Mouse (Mus musculus) hindbrain, embryonic 13.5 days (tissue): Measurements from ENCODE around the gene Mpped2. TPM values are rescaled to one million over a fixed set of nuclear protein-coding genes. Genes with fewer than 3 reads are reported as not detected.

Source experiments
- ATAC-seq: fragments of 200-750 bp; cut with Nextera tagmentation; 2 replicates; pipeline ENCODE4 v1.8.0; 2017; ENCODE audit warnings: moderate TSS enrichment; ENCODE audit not compliant: low FRiP score
- H3K27ac ChIP-seq: fragments of 300-500 bp; sonication (generic); 2 replicates; pipeline ENCODE4 v1.5.1; 2015; ENCODE audit warnings: inconsistent platforms, mild to moderate bottlenecking, moderate library complexity
- H3K27me3 ChIP-seq: fragments of 300-500 bp; sonication (generic); 2 replicates; pipeline ENCODE4 v1.6.1; 2015; ENCODE audit warnings: mild to moderate bottlenecking, inconsistent platforms
- H3K36me3 ChIP-seq: fragments of 300-500 bp; sonication (generic); 2 replicates; pipeline ENCODE4 v1.6.1; 2015; ENCODE audit warnings: mild to moderate bottlenecking, inconsistent platforms
- H3K4me1 ChIP-seq: fragments of 300-500 bp; sonication (generic); replicated peaks from 2 replicates; pipeline ENCODE4 v1.6.1; 2015; ENCODE audit warnings: inconsistent platforms
- H3K4me2 ChIP-seq: fragments of 300-500 bp; sonication (generic); 2 replicates; pipeline ENCODE4 v1.6.1; 2015; ENCODE audit warnings: inconsistent platforms, mild to moderate bottlenecking, moderate library complexity
- H3K4me3 ChIP-seq: fragments of 300-500 bp; sonication (generic); 2 replicates; pipeline ENCODE4 v1.5.1; 2015; ENCODE audit warnings: mild to moderate bottlenecking, inconsistent platforms
- H3K9ac ChIP-seq: fragments of 300-500 bp; sonication (generic); 2 replicates; pipeline ENCODE4 v1.6.1; 2015; ENCODE audit warnings: mild to moderate bottlenecking, inconsistent platforms
- H3K9me3 ChIP-seq: fragments of 300-500 bp; sonication (generic); 2 replicates; pipeline ENCODE4 v1.6.1; 2016; ENCODE audit warnings: inconsistent platforms
- WGBS: fragments of 180-500 bp; shearing (Covaris S2); methylation state at CpG from one replicate; pipeline ENCODE4 v1.1.7; 2015; 5-methylcytosine and 5-hydroxymethylcytosine counted together
- polyA plus RNA-seq: library from polyadenylated mRNA; unstranded; fragments of >200 nt; fragmentation: Nextera tagmentation; extraction: Ambion mirVana; gene quantifications from 2 replicates; pipeline ENCODE4 v1.2.1, GENCODE M21; 2015

Mpped2 gene
- polyA plus RNA-seq, 1 experiment from 2014 or later, result 147 TPM

- H3K9me3 ChIP-seq, result no peaks in the 10 kb centered on the region
- 28% methylated on average over 8 of the region's 8 CpGs for WGBS
- no peak for ATAC-seq
- H3K9ac ChIP-seq, result no peak overlapping the region
- no peak overlapping the region for H3K4me3 ChIP-seq
- H3K4me1 ChIP-seq, result peaks cover 7% of the 10 kb centered on the region
- H3K4me2 ChIP-seq, result no peak overlapping the region
- no peak overlapping the region for H3K27ac ChIP-seq
- no peaks in the 10 kb centered on the region for H3K27me3 ChIP-seq
- no peaks in the 10 kb centered on the region for H3K36me3 ChIP-seq
Measured at GRCm38 (mm10) chr2:106788055-106788454, 95.0 kb downstream of the Mpped2 start.

- Histone ChIP-seq H3K4me3 (no peak overlapping the region), H3K4me2 (no peak overlapping the region), H3K27ac (no peak overlapping the region), H3K36me3 (no peaks in the 10 kb centered on the region), H3K4me1 (peaks cover 7% of the 10 kb centered on the region), H3K27me3 (no peaks in the 10 kb centered on the region), H3K9me3 (no peaks in the 10 kb centered on the region), H3K9ac (no peak overlapping the region)
- no peak for ATAC-seq
- 60% methylated on average over 4 of the region's 4 CpGs for WGBS
Measured at GRCm38 (mm10) chr2:106788573-106788972, 95.5 kb downstream of the Mpped2 start.

- no peak for ATAC-seq
- Histone ChIP-seq H3K4me2 (no peak overlapping the region), H3K27me3 (no peaks in the 10 kb centered on the region), H3K27ac (no peak overlapping the region), H3K4me3 (no peak overlapping the region), H3K36me3 (no peaks in the 10 kb centered on the region), H3K9ac (no peak overlapping the region), H3K9me3 (no peaks in the 10 kb centered on the region), H3K4me1 (peaks cover 7% of the 10 kb centered on the region)
- 69% methylated on average over 5 of the region's 5 CpGs for WGBS
Measured at GRCm38 (mm10) chr2:106789694-106790328, 96.7 kb downstream of the Mpped2 start.

GRCm38 (mm10) chr2:106790329-106790701, 97.2 kb downstream of the Mpped2 start:
- H3K27ac ChIP-seq, result no peak overlapping the region
- ATAC-seq, result no peak
- H3K4me1 ChIP-seq, result peaks cover 7% of the 10 kb centered on the region
- no peak overlapping the region for H3K4me2 ChIP-seq
- no peak overlapping the region for H3K4me3 ChIP-seq
- no peaks in the 10 kb centered on the region for H3K27me3 ChIP-seq
- H3K9ac ChIP-seq, result no peak overlapping the region
- WGBS, result 61% methylated on average over 3 of the region's 3 CpGs
- H3K9me3 ChIP-seq, result no peaks in the 10 kb centered on the region
- no peaks in the 10 kb centered on the region for H3K36me3 ChIP-seq

- Histone ChIP-seq H3K27ac (peak overlapping the region; percentile 27), H3K4me3 (no peak overlapping the region), H3K4me2 (peak overlapping the region; percentile 25), H3K27me3 (no peaks in the 10 kb centered on the region), H3K9ac (peak overlapping the region; percentile 49; the same call in 1 of the 2 replicates), H3K4me1 (peaks cover 35% of the 10 kb centered on the region), H3K9me3 (no peaks in the 10 kb centered on the region), H3K36me3 (no peaks in the 10 kb centered on the region)
- WGBS, result 6% methylated on average over 7 of the region's 7 CpGs
- ATAC-seq, result peak; percentile 47; the same call in 1 of the 2 replicates
Measured at GRCm38 (mm10) chr2:106796246-106796645, 103.2 kb downstream of the Mpped2 start.

- H3K4me2 ChIP-seq, result peak overlapping the region; percentile 26
- H3K27me3 ChIP-seq, result no peaks in the 10 kb centered on the region
- peaks cover 35% of the 10 kb centered on the region for H3K4me1 ChIP-seq
- H3K4me3 ChIP-seq, result no peak overlapping the region
- no peaks in the 10 kb centered on the region for H3K9me3 ChIP-seq
- WGBS, result 12% methylated on average over 3 of the region's 3 CpGs
- H3K36me3 ChIP-seq, result no peaks in the 10 kb centered on the region
- ATAC-seq, result peak; percentile 74
- no peak overlapping the region for H3K9ac ChIP-seq
- H3K27ac ChIP-seq, result peak overlapping the region; percentile 26; the same call in 1 of the 2 replicates
Measured at GRCm38 (mm10) chr2:106797855-106798254, 104.8 kb downstream of the Mpped2 start.

- Histone ChIP-seq H3K9me3 (no peaks in the 10 kb centered on the region), H3K4me2 (no peak overlapping the region), H3K4me1 (peaks cover 35% of the 10 kb centered on the region), H3K27ac (no peak overlapping the region), H3K9ac (no peak overlapping the region), H3K27me3 (no peaks in the 10 kb centered on the region), H3K36me3 (no peaks in the 10 kb centered on the region), H3K4me3 (no peak overlapping the region)
- no peak for ATAC-seq
- WGBS, result 65% methylated on average over 4 of the region's 4 CpGs
Measured at GRCm38 (mm10) chr2:106798824-106799223, 105.8 kb downstream of the Mpped2 start.

GRCm38 (mm10) chr2:106815898-106816297, 122.8 kb downstream of the Mpped2 start:
- Histone ChIP-seq H3K27me3 (no peaks in the 10 kb centered on the region), H3K9me3 (no peaks in the 10 kb centered on the region), H3K4me1 (0 out of 2 replicates have a peak, but pooled peaks cover 3% of the 10 kb centered on the region), H3K4me2 (no peak overlapping the region), H3K36me3 (no peaks in the 10 kb centered on the region), H3K9ac (no peak overlapping the region), H3K27ac (no peak overlapping the region), H3K4me3 (no peak overlapping the region)
- WGBS, result 96% methylated on average over 3 of the region's 3 CpGs
- no peak for ATAC-seq

GRCm38 (mm10) chr2:106821292-106821691, 128.2 kb downstream of the Mpped2 start:
- no peaks in the 10 kb centered on the region for H3K36me3 ChIP-seq
- no peak overlapping the region for H3K4me2 ChIP-seq
- H3K4me3 ChIP-seq, result no peak overlapping the region
- ATAC-seq, result 0 out of 2 replicates have a peak, but pooled peaks have one; percentile 55
- H3K27me3 ChIP-seq, result no peaks in the 10 kb centered on the region
- H3K9ac ChIP-seq, result no peak overlapping the region
- peaks cover 31% of the 10 kb centered on the region for H3K4me1 ChIP-seq
- peak overlapping the region; percentile 75 for H3K27ac ChIP-seq
- H3K9me3 ChIP-seq, result no peaks in the 10 kb centered on the region
- WGBS, result 57% methylated on average over 8 of the region's 8 CpGs

- WGBS, result 27% methylated on average over 6 of the region's 6 CpGs
- Histone ChIP-seq H3K27ac (peak overlapping the region; percentile 75), H3K4me1 (peaks cover 31% of the 10 kb centered on the region), H3K4me3 (no peak overlapping the region), H3K27me3 (no peaks in the 10 kb centered on the region), H3K4me2 (no peak overlapping the region), H3K9me3 (no peaks in the 10 kb centered on the region), H3K9ac (no peak overlapping the region), H3K36me3 (no peaks in the 10 kb centered on the region)
- ATAC-seq, result no peak
Measured at GRCm38 (mm10) chr2:106821883-106822282, 128.8 kb downstream of the Mpped2 start.

GRCm38 (mm10) chr2:106822540-106822939, 129.5 kb downstream of the Mpped2 start:
- 10% methylated on average over 5 of the region's 5 CpGs for WGBS
- Histone ChIP-seq H3K27ac (peak overlapping the region; percentile 75), H3K36me3 (no peaks in the 10 kb centered on the region), H3K9me3 (no peaks in the 10 kb centered on the region), H3K4me2 (no peak overlapping the region), H3K4me3 (no peak overlapping the region), H3K9ac (no peak overlapping the region), H3K4me1 (peaks cover 31% of the 10 kb centered on the region), H3K27me3 (no peaks in the 10 kb centered on the region)
- ATAC-seq, result peak; percentile 41; the same call in 1 of the 2 replicates

GRCm38 (mm10) chr2:106825461-106825860, 132.4 kb downstream of the Mpped2 start:
- Histone ChIP-seq H3K27ac (no peak overlapping the region), H3K4me1 (peaks cover 57% of the 10 kb centered on the region), H3K9ac (no peak overlapping the region), H3K4me3 (no peak overlapping the region), H3K9me3 (no peaks in the 10 kb centered on the region), H3K27me3 (no peaks in the 10 kb centered on the region), H3K4me2 (no peak overlapping the region), H3K36me3 (no peaks in the 10 kb centered on the region)
- WGBS, result 81% methylated on average over 2 of the region's 2 CpGs
- ATAC-seq, result no peak

- no peak for ATAC-seq
- no peaks in the 10 kb centered on the region for H3K27me3 ChIP-seq
- H3K27ac ChIP-seq, result no peak overlapping the region
- H3K4me2 ChIP-seq, result no peak overlapping the region
- H3K36me3 ChIP-seq, result no peaks in the 10 kb centered on the region
- H3K4me1 ChIP-seq, result peaks cover 56% of the 10 kb centered on the region
- no peaks in the 10 kb centered on the region for H3K9me3 ChIP-seq
- 82% methylated on average over 1 of the region's 1 CpGs for WGBS
- H3K4me3 ChIP-seq, result no peak overlapping the region
- H3K9ac ChIP-seq, result no peak overlapping the region
Measured at GRCm38 (mm10) chr2:106826023-106826422, 133.0 kb downstream of the Mpped2 start.
